Mouse (Mus musculus) left cerebral cortex, postnatal 36 days (tissue): ENCODE measurements around the gene Gm9964. TPM values are rescaled to one million over a fixed set of nuclear protein-coding genes. Genes with fewer than 3 reads are reported as not detected.
A peak's percentile ranks its signal among the peaks of the same experiment; 100 is the strongest.
"Not testable (repeated sequence)": the region's sequence is repeated elsewhere in the genome, so short reads cannot be mapped to it uniquely, and the experiment has no call there.

Source experiments
- DNase-seq, 2 experiments: peaks; one replicate each; pipeline ENCODE4 v3.0.0; 2021 to 2022; ENCODE audit warnings: low spot score in 2 of 2, mixed read lengths in 1 of 2
- intact Hi-C: fragments of 180-260 bp; cut with DNase I; formaldehyde crosslinking; loops from one replicate; pipeline ENCODE4 v1.15.1; 2025
- total RNA-seq, 2 experiments: library from RNA; stranded (reverse); gene quantifications; 2 replicates each; pipeline ENCODE4 v1.2.3; 2021

Gene Gm9964
- total RNA-seq, 2 experiments from 2014 or later: 0.97 TPM; not detected in 1

DNA sequence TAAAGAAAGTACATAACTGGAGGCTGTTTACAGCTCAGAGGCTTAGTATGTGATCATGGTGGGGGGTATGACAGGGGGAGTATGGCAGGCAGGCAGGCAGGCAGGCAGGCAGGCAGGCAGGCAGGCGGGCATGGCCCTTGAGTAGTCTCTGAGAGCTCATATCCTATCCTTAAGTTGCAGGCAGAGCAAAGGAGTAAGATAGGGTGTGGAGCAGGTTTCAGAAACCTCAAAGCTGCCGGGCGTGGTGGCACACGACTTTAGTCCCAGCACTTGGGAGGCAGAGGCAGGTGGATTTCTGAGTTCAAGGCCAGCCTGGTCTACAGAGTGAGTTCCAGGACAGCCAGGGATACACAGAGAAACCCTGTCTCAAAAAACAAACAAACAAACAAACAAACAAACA lies 7.5 kb upstream of the Gm9964 start:
- intact Hi-C loops, DNase-seq: not testable (repeated sequence)

- DNase-seq: no peak
- intact Hi-C loops: no loop called here
Measured at GRCm38 (mm10) chr11:79303109-79303508, 6.4 kb upstream of the Gm9964 start.

- DNase-seq: no peak
- intact Hi-C loops: loop anchor here (5.0 to 10.0 kb wide), 2 partner anchors 97 to 335 kb away; no protein-coding TSS in a partner anchor
Measured at GRCm38 (mm10) chr11:79299719-79300431, 3.2 kb upstream of the Gm9964 start.

- intact Hi-C loops: loop anchor here (2.0 to 10.0 kb wide), 3 partner anchors 71 to 331 kb away; no protein-coding TSS in a partner anchor
- peak in 1 of 2 experiments; percentile 15 for DNase-seq
Measured at GRCm38 (mm10) chr11:79296167-79296566, 539 bp downstream of the Gm9964 start.

DNA sequence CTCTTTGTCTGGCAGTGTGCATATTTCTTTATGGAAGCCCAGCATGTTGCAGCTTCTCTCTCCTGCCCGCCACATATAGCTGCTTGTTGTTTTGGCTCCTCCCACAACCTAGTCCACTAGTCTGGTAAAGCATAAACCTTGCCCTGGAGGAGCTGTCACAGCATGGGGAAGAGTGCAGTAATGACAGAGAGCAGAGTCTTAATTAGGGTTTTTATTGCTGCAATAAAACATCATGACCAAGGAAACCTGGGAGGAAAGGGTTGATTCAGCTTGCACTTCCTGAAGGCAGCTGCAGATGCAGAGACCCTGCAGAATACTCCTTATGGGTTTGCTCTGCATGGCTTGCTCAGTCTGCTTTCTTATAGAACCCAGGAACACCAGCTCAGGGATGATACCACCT lies 2.7 kb downstream of the Gm9964 start:
- no peak for DNase-seq
- intact Hi-C loops: loop anchor here (5.0 to 10.0 kb wide), 3 partner anchors 42 to 329 kb away; partner anchors contain the start of gene Wsb1

- intact Hi-C loops: loop anchor here (5.0 to 10.0 kb wide), 3 partner anchors 41 to 328 kb away; partner anchors contain the start of gene Wsb1
- DNase-seq: no peak
Measured at GRCm38 (mm10) chr11:79293025-79293424, 3.7 kb downstream of the Gm9964 start.

- intact Hi-C loops: loop anchor here (5.0 to 10.0 kb wide), 3 partner anchors 40 to 327 kb away; partner anchors contain the start of gene Wsb1
- DNase-seq: no peak
Measured at GRCm38 (mm10) chr11:79292130-79292529, 4.6 kb downstream of the Gm9964 start.

GRCm38 (mm10) chr11:79291651-79292050 lies 5.1 kb downstream of the Gm9964 start:
- no peak for DNase-seq
- intact Hi-C loops: loop anchor here (5.0 to 10.0 kb wide), 3 partner anchors 39 to 327 kb away; partner anchors contain the start of gene Wsb1

DNA sequence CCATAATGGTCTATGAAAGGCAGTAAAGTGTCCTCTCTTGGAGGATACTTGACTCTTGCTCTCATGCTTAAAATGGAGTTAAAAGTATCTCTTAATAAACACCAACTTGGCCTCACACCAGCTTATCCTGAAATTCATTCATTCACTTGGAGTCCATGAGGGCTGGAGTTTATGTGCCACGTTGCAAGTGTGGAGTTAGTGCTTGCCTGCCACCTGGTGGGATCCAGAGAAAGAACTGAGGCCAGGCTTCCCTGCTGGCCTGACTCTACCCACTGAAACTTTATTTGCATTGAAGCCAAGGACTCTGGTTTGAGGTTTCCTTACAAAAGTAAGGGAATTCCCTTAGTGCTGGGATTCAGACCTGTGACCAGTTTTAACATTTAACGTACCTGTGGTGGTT lies 6.2 kb downstream of the Gm9964 start:
- intact Hi-C loops: loop anchor here (5.0 to 10.0 kb wide), 3 partner anchors 38 to 326 kb away; partner anchors contain the start of gene Wsb1
- DNase-seq: no peak

DNA sequence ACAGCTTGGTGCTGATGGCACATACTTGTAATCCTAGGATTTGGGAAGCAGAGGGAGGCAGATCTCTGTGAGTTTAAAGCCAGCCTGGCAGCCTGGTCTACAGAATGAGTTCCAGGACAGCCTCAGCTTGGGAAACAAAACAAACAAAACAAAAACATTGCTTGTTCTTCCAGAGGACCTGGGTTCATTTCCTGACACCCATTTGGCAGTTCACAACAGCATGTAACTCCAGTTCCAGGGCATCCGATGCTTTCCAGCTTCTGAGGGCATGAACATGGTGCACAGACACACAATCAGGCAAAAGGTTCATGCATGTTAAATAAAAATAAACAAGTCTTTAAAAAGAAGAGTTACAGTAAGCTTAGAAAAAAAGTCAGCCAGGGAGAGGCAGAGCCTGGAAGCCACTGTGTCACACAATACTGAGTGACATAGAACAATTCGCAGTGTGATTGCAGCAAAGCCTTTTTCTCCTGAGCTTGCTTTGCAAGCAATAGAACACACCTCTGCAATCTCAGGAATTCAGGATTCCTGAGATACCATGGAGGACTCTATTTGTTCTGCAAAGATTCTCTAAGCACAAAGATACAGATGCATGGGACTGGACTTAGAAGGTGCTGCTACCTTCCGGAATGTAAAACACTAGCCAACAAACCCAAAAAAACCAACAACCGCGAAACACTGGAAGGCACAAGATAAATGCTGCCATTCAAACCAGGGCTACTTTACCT lies 7.6 kb downstream of the Gm9964 start:
- DNase-seq: no peak
- intact Hi-C loops: no loop called here

- intact Hi-C loops: no loop called here
- DNase-seq: no peak
Measured at GRCm38 (mm10) chr11:79288278-79288843, 8.3 kb downstream of the Gm9964 start.

- intact Hi-C loops: no loop called here
- DNase-seq: no peak
Measured at GRCm38 (mm10) chr11:79287447-79287846, 9.3 kb downstream of the Gm9964 start.

DNA sequence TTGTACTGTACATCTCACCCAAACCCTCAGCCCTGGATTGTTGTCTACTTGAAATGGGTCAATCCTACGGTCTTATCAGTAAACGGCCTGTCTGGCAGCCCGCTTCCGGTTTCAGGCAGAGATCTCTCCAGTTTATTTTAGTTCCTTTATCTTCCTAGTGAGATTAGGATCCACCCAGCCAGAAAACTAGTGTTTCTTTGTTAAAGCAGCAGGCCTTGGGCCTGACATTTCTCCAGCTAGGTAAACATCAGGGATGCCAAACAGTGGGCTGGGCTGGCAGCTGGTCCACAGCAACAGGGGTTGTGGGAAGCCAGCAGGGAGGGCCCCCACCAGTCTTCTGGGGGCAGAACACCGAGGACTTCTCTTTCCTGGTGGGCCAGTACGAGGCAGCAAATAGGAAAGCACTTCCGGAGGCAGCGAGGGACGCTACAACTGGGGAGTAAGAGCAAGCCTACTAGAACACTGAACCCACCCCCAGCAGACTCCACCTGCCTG lies 10.4 kb downstream of the Gm9964 start:
- no peak for DNase-seq
- intact Hi-C loops: no loop called here

DNA sequence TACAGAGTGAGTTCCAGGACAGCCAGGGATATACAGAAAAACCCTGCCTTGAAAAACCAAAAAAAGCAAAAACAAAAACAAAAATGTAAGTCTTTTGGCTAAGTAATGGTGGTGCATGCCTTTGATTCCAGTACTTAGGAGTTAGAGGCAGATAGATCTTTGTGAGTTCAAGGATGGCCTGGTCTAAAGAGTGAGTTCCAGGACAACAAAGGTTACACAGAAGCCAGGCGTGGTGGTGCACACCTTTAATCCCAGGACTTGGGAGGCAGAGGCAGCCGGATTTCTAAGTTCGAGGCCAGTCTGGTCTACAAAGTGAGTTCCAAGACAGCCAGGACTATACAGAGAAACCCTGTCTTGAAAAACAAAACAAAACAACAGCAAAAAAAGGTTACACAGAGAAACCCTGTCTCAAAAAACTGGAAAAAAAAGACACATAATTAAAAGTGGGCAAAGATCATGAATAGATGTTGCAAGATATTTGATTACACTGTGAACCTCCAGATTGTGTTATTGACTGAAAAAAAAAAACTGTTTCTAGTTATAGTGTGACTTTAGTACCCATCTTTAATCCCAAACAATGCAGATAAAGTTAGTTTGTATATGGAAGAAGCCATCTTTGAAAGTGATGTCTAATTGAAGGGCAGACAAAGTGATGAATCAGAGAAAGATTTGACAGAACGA lies 13.2 kb downstream of the Gm9964 start:
- intact Hi-C loops: no loop called here
- DNase-seq: no peak

- intact Hi-C loops: no loop called here
- DNase-seq: no peak
Measured at GRCm38 (mm10) chr11:79281396-79281795, 15.3 kb downstream of the Gm9964 start.

DNA sequence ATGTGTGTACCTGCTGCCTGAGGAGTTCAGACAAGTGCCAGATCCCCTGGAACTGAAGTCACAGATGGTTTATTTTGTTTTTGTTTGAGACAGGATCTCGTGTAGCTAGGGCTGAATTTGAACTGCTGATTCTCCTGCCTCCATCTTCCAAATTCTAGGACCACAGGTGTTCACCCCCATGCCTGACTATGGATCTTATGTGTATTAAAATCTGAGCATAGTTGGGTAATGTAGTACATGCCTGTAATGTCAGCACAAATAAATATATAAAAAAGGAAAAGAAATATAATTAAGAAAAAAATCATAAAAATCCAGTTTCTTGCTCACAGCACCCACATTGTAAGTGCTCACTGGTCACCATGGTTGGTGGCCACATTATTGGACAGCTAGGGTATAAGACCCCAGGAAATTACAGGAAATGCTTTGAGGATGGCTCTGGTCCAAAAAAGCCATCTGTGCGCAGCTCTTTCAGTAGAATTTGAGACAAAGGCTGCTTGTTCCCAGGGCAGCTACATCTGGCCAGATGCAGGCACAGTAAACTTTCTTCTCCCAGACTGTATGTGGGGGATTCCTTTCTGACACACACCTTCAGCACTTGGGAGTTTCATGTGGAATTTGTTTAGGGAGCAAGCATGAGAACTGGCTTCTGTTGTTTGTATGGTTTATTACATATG lies 16.8 kb downstream of the Gm9964 start:
- intact Hi-C loops: no loop called here
- DNase-seq: no peak

GRCm38 (mm10) chr11:79273757-79274156 lies 22.9 kb downstream of the Gm9964 start:
- DNase-seq: no peak
- intact Hi-C loops: no loop called here

GRCm38 (mm10) chr11:79273039-79273438 lies 23.7 kb downstream of the Gm9964 start:
- intact Hi-C loops: no loop called here
- DNase-seq: no peak

GRCm38 (mm10) chr11:79267171-79267570 lies 29.5 kb downstream of the Gm9964 start:
- intact Hi-C loops: no loop called here
- no peak for DNase-seq
